Mouse (Mus musculus): ENCODE measurements at regions not wholly inside any gene's neighbourhood (a gene's known extent, or its start where the extent isn't known, plus 50 kb on each side); places are given as distances from the start of the nearest gene placed in this dataset.

DNA sequence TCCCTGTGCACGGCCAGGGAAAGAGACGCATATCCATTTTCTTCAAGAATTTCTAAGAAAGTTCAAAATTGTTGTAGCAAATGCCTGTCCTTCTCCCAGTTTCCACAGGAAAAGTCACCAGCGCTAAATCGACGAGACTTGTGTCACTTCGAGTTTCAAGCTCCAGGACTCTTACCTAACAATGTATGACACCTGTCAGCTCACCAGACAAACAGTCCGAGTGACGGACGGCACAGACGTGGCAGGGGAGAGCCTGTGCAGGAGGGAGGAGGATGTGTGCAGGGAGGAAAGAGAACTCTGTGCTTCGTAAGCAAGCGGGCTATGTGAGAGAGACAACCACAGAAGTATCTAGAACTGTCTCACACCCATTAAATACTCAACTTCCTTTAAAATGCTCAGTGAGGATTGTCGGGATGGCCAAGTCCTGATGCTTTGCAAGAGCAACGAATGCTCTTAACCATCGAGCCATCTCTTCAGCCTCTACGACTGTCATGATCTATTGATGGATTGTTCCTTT, 109.7 kb upstream of the Dapk1 start:
- Histone ChIP-seq H3K9ac (no peak overlapping the region), H3K4me3 (replicated peaks) (no peak overlapping the region), H3K4me2 (no peak overlapping the region), H3K27me3 (no peaks in the 10 kb centered on the region), H3K27ac (no peak overlapping the region), H3K4me1 (peaks cover 12% of the 10 kb centered on the region; the same call in 1 of the 2 replicates), H3K9me3 (no peaks in the 10 kb centered on the region), H3K36me3 (replicated peaks) (no peaks in the 10 kb centered on the region)
- WGBS = 87% methylated on average over 16 of the region's 16 CpGs
- ATAC-seq (ENCODE audit: low FRiP score) = no peak

DNA sequence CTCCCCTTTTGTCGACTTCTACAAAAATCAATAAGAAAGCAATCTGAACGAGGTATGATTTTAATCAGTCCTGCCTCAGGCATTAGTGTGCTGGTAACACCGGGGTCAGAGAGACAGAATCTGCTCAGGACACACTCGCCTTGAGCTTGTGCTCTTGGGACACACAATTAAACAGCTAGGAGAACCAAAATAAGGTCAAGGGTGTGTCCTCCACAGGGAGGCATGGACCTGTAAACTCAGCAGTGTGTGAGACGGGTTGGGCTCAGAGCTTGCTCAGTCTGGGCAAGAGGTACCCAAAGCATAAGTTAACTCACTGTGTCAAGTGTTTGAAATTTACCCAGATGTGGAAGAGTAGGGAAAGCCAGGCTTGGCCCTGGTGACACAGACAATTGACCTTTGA, 107.9 kb upstream of the Dapk1 start:
- no peak overlapping the region for H3K9ac ChIP-seq
- WGBS = 73% methylated on average over 5 of the region's 5 CpGs
- H3K27ac ChIP-seq = no peak overlapping the region
- no peaks in the 10 kb centered on the region for H3K27me3 ChIP-seq
- H3K4me2 ChIP-seq = no peak overlapping the region
- H3K9me3 ChIP-seq = 0 out of 2 replicates have a peak, but pooled peaks cover 2% of the 10 kb centered on the region
- peaks cover 9% of the 10 kb centered on the region; the same call in 1 of the 2 replicates for H3K4me1 ChIP-seq
- H3K36me3 ChIP-seq (replicated peaks) = no peaks in the 10 kb centered on the region
- ATAC-seq (ENCODE audit: low FRiP score) = no peak
- H3K4me3 ChIP-seq (replicated peaks) = no peak overlapping the region

DNA sequence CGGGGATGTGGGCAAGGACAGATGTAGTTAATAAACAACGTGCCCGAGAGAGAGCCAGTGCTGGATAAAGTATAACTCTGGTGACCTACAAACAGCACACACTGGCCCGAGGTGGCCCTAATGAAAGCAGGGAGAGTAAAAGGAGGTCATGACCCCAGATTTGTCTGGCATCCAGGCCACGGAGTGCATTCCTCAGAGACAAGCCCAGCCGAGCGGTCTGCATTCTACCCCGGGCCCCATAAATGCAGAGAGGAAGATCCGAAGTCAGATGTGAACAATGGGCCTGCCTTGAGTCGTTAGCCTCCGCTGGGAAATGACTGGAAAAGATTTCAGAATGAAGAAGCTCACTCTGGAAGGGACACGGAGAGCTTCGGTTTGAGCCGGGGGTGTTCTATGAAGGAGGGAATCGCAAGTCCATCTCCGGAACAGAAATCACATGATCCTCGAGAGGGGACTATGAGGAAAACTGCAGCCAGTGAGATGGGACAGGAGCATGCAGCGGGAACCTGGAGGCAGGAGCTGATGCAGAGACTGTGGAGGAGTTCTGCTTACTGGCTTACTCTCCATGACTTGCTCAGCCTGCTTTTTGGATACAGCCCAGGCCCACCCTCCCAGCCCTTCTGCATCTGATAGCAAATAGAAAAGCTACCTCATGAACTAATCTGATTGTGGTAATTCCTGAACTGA, 103.9 kb upstream of the Dapk1 start:
- Histone ChIP-seq H3K9me3 (0 out of 2 replicates have a peak, but pooled peaks cover 3% of the 10 kb centered on the region), H3K4me2 (no peak overlapping the region), H3K36me3 (replicated peaks) (no peaks in the 10 kb centered on the region), H3K4me3 (replicated peaks) (no peak overlapping the region), H3K27ac (no peak overlapping the region), H3K9ac (no peak overlapping the region), H3K4me1 (0 out of 2 replicates have a peak, but pooled peaks cover 6% of the 10 kb centered on the region), H3K27me3 (no peaks in the 10 kb centered on the region)
- ATAC-seq (ENCODE audit: low FRiP score) = no peak
- whole genome bisulfite sequencing = 34% methylated on average over 18 of the region's 18 CpGs

- ATAC-seq (ENCODE audit: low FRiP score) = no peak
- no peak overlapping the region for H3K9ac ChIP-seq
- H3K27me3 ChIP-seq = no peaks in the 10 kb centered on the region
- no peak overlapping the region for H3K4me2 ChIP-seq
- H3K4me3 ChIP-seq (replicated peaks) = no peak overlapping the region
- WGBS = 89% methylated on average over 2 of the region's 2 CpGs
- H3K9me3 ChIP-seq = no peaks in the 10 kb centered on the region
- no peaks in the 10 kb centered on the region for H3K4me1 ChIP-seq
- H3K27ac ChIP-seq = no peak overlapping the region
- H3K36me3 ChIP-seq (replicated peaks) = no peaks in the 10 kb centered on the region
These were observed 97.6 kb upstream of the Dapk1 start for GRCm38 (mm10) chr13:60504196-60504595.

- Histone ChIP-seq H3K27me3 (no peaks in the 10 kb centered on the region), H3K4me3 (replicated peaks) (no peak overlapping the region), H3K36me3 (replicated peaks) (no peaks in the 10 kb centered on the region), H3K4me1 (no peaks in the 10 kb centered on the region), H3K27ac (no peak overlapping the region), H3K4me2 (no peak overlapping the region), H3K9ac (no peak overlapping the region), H3K9me3 (no peaks in the 10 kb centered on the region)
- 94% methylated on average over 3 of the region's 3 CpGs for WGBS
- no peak for ATAC-seq (ENCODE audit: low FRiP score)
These were observed 94.1 kb upstream of the Dapk1 start for GRCm38 (mm10) chr13:60507611-60508010.

- Histone ChIP-seq H3K4me3 (replicated peaks) (no peak overlapping the region), H3K27me3 (no peaks in the 10 kb centered on the region), H3K27ac (no peak overlapping the region), H3K9ac (no peak overlapping the region), H3K9me3 (no peaks in the 10 kb centered on the region), H3K36me3 (replicated peaks) (no peaks in the 10 kb centered on the region), H3K4me2 (no peak overlapping the region), H3K4me1 (no peaks in the 10 kb centered on the region)
- ATAC-seq (ENCODE audit: low FRiP score) = no peak
- 79% methylated on average over 4 of the region's 4 CpGs for WGBS
These were observed 93.7 kb upstream of the Dapk1 start for GRCm38 (mm10) chr13:60508054-60508453.

DNA sequence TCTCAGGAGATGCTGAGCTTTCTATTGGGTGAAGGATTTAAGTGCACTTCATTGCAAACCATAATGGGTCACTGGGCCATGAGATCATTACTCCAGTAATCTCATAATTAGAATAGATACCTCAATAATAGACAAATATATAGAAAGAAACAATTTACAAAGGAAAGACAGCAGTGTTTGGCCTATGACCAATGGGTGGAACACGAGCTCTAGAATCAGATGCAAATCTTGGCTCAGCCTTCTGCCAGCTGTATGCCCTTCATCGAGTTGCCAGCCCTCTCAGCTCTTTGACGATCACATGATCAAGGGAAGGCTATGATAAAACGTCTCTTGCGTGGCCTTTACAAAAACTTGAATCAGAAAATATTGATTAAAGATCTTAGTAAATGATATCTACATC, 92.9 kb upstream of the Dapk1 start:
- Histone ChIP-seq H3K27me3 (no peaks in the 10 kb centered on the region), H3K9ac (no peak overlapping the region), H3K36me3 (replicated peaks) (no peaks in the 10 kb centered on the region), H3K4me3 (replicated peaks) (no peak overlapping the region), H3K4me2 (no peak overlapping the region), H3K9me3 (no peaks in the 10 kb centered on the region), H3K4me1 (peaks cover 5% of the 10 kb centered on the region), H3K27ac (no peak overlapping the region)
- ATAC-seq (ENCODE audit: low FRiP score) = no peak
- WGBS = 79% methylated on average over 5 of the region's 5 CpGs

- Histone ChIP-seq H3K9me3 (no peaks in the 10 kb centered on the region), H3K36me3 (replicated peaks) (no peaks in the 10 kb centered on the region), H3K27me3 (no peaks in the 10 kb centered on the region), H3K4me2 (no peak overlapping the region), H3K27ac (no peak overlapping the region), H3K4me1 (peaks cover 6% of the 10 kb centered on the region), H3K9ac (no peak overlapping the region), H3K4me3 (replicated peaks) (no peak overlapping the region)
- ATAC-seq (ENCODE audit: low FRiP score) = no peak
- WGBS = 98% methylated on average over 7 of the region's 7 CpGs
These were observed 90.6 kb upstream of the Dapk1 start for GRCm38 (mm10) chr13:60511101-60511500.

- no peak overlapping the region for H3K4me2 ChIP-seq
- no peak overlapping the region for H3K9ac ChIP-seq
- ATAC-seq (ENCODE audit: low FRiP score) = no peak
- H3K9me3 ChIP-seq = no peaks in the 10 kb centered on the region
- H3K27ac ChIP-seq = no peak overlapping the region
- H3K27me3 ChIP-seq = no peaks in the 10 kb centered on the region
- H3K4me3 ChIP-seq (replicated peaks) = no peak overlapping the region
- peaks cover 6% of the 10 kb centered on the region for H3K4me1 ChIP-seq
- 91% methylated on average over 8 of the region's 8 CpGs for WGBS
- H3K36me3 ChIP-seq (replicated peaks) = no peaks in the 10 kb centered on the region
These were observed 90.1 kb upstream of the Dapk1 start for GRCm38 (mm10) chr13:60511628-60512027.

GRCm38 (mm10) chr13:60513756-60514155, 88.0 kb upstream of the Dapk1 start:
- H3K4me1 ChIP-seq = peaks cover 6% of the 10 kb centered on the region
- H3K4me2 ChIP-seq = no peak overlapping the region
- 31% methylated on average over 7 of the region's 7 CpGs for WGBS
- no peak overlapping the region for H3K9ac ChIP-seq
- no peaks in the 10 kb centered on the region for H3K27me3 ChIP-seq
- H3K9me3 ChIP-seq = no peaks in the 10 kb centered on the region
- no peak overlapping the region for H3K27ac ChIP-seq
- no peak for ATAC-seq (ENCODE audit: low FRiP score)
- no peak overlapping the region for H3K4me3 ChIP-seq (replicated peaks)
- no peaks in the 10 kb centered on the region for H3K36me3 ChIP-seq (replicated peaks)

DNA sequence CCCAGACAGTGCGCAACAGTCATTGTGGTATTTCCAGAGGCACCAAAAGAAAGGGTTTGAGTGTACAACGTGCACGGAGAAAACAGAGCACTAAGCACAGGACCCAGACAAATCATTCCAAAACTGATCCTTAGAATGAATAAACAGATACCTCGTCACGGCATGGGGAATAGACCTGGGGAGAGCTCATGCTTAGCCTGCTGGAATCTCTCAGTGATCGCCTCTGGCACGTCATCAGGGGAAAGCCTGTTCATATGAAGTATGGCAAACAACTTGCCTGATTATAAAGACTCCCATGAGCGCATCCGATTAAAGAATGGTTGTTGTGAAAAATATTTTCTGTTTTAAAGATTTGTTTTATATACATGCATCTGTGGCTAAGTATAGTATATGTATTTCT, 86.9 kb upstream of the Dapk1 start:
- Histone ChIP-seq H3K9ac (no peak overlapping the region), H3K27ac (no peak overlapping the region), H3K4me3 (replicated peaks) (no peak overlapping the region), H3K4me1 (peaks cover 6% of the 10 kb centered on the region), H3K4me2 (no peak overlapping the region), H3K9me3 (no peaks in the 10 kb centered on the region), H3K36me3 (replicated peaks) (no peaks in the 10 kb centered on the region), H3K27me3 (no peaks in the 10 kb centered on the region)
- WGBS = 86% methylated on average over 9 of the region's 9 CpGs
- no peak for ATAC-seq (ENCODE audit: low FRiP score)

DNA sequence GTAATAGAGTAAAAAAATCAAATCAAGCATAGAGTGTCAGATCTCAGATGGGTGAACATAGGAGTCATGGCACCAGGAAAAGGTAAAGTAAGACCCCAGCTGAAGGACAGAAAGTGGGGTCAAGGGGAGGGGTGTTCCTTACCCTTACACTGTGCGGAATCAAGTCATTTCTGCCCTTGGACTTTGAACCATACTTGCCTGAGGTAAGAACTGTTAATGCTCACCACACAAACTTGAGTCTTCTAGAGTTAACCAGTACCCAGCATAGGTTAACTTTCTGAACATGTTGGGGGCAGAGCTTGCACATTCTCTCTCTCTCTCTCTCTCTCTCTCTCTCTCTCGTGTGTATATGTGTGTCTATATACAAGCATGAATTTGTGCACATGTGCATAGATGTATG, 83.7 kb upstream of the Dapk1 start:
- H3K27ac ChIP-seq = no peak overlapping the region
- H3K4me1 ChIP-seq = peaks cover 6% of the 10 kb centered on the region
- WGBS = 94% methylated on average over 2 of the region's 2 CpGs
- no peak for ATAC-seq (ENCODE audit: low FRiP score)
- no peak overlapping the region for H3K9ac ChIP-seq
- H3K36me3 ChIP-seq (replicated peaks) = no peaks in the 10 kb centered on the region
- H3K4me3 ChIP-seq (replicated peaks) = no peak overlapping the region
- no peak overlapping the region for H3K4me2 ChIP-seq
- no peaks in the 10 kb centered on the region for H3K9me3 ChIP-seq
- H3K27me3 ChIP-seq = no peaks in the 10 kb centered on the region

- no peak overlapping the region for H3K4me3 ChIP-seq (replicated peaks)
- no peaks in the 10 kb centered on the region for H3K4me1 ChIP-seq
- no peak overlapping the region for H3K27ac ChIP-seq
- no peak overlapping the region for H3K4me2 ChIP-seq
- H3K9ac ChIP-seq = no peak overlapping the region
- ATAC-seq (ENCODE audit: low FRiP score) = no peak
- WGBS = 73% methylated on average over 4 of the region's 4 CpGs
- no peaks in the 10 kb centered on the region for H3K9me3 ChIP-seq
- no peaks in the 10 kb centered on the region for H3K36me3 ChIP-seq (replicated peaks)
- no peaks in the 10 kb centered on the region for H3K27me3 ChIP-seq
These were observed 82.0 kb upstream of the Dapk1 start for GRCm38 (mm10) chr13:60519708-60520107.
